Mouse (Mus musculus) yolk sac, embryonic 10.5 days (tissue): ENCODE measurements around the gene Pld5.
"Not testable (repeated sequence)": the region's sequence is repeated elsewhere in the genome, so short reads cannot be mapped to it uniquely, and the experiment has no call there.

ENCODE experiments used
- DNase-seq: peaks from one replicate; pipeline ENCODE4 v3.0.0-alpha.2; 2017; ENCODE audit warnings: low spot score

Gene Pld5

GRCm38 (mm10) chr1:176043056-176043455, 232.1 kb downstream of the Pld5 start:
- DNase-seq = no peak

- no peak for DNase-seq
Observed at GRCm38 (mm10) chr1:176039923-176040322, 235.2 kb downstream of the Pld5 start.

- DNase-seq = no peak
Observed at GRCm38 (mm10) chr1:176036028-176036427, 239.1 kb downstream of the Pld5 start.

- no peak for DNase-seq
Observed at GRCm38 (mm10) chr1:176034699-176035098, 240.4 kb downstream of the Pld5 start.

- no peak for DNase-seq
Observed at GRCm38 (mm10) chr1:176033698-176034097, 241.4 kb downstream of the Pld5 start.

- DNase-seq = no peak
Observed at GRCm38 (mm10) chr1:176029063-176029462, 246.0 kb downstream of the Pld5 start.

GRCm38 (mm10) chr1:176028397-176028796, 246.7 kb downstream of the Pld5 start:
- no peak for DNase-seq

GRCm38 (mm10) chr1:176024501-176024900, 250.6 kb downstream of the Pld5 start:
- DNase-seq = no peak

- no peak for DNase-seq
Observed at GRCm38 (mm10) chr1:176018523-176018922, 256.6 kb downstream of the Pld5 start.

GRCm38 (mm10) chr1:176016076-176016475, 259.0 kb downstream of the Pld5 start:
- DNase-seq = no peak

GRCm38 (mm10) chr1:176013497-176014268, 261.4 kb downstream of the Pld5 start:
- no peak for DNase-seq

- DNase-seq = no peak
Observed at GRCm38 (mm10) chr1:176011535-176011934, 263.6 kb downstream of the Pld5 start.

- no peak for DNase-seq
Observed at GRCm38 (mm10) chr1:176011072-176011471, 264.0 kb downstream of the Pld5 start.

GRCm38 (mm10) chr1:176008411-176008810, 266.7 kb downstream of the Pld5 start:
- DNase-seq = no peak

- DNase-seq = no peak
Observed at GRCm38 (mm10) chr1:176000599-176000998, 274.5 kb downstream of the Pld5 start.

- no peak for DNase-seq
Observed at GRCm38 (mm10) chr1:175997076-175997651, 277.9 kb downstream of the Pld5 start.

GRCm38 (mm10) chr1:175988912-175989311, 286.2 kb downstream of the Pld5 start:
- DNase-seq = no peak

- DNase-seq = no peak
Observed at GRCm38 (mm10) chr1:175988448-175988847, 286.7 kb downstream of the Pld5 start.

GRCm38 (mm10) chr1:175979014-175979413, 296.1 kb downstream of the Pld5 start, which contains the start of gene Rbm8a2:
Rbm8a2 (minus strand) TSS chr1:175979114.
- DNase-seq = not testable (repeated sequence)

- no peak for DNase-seq
Observed at GRCm38 (mm10) chr1:175970710-175971109, 304.4 kb downstream of the Pld5 start.

GRCm38 (mm10) chr1:175967004-175967745, 307.9 kb downstream of the Pld5 start:
- no peak for DNase-seq

- no peak for DNase-seq
Observed at GRCm38 (mm10) chr1:175961786-175962185, 313.3 kb downstream of the Pld5 start.

GRCm38 (mm10) chr1:175950851-175951250, 324.3 kb downstream of the Pld5 start:
- DNase-seq = no peak
